Mouse (Mus musculus): Measurements from ENCODE around the gene Sav1.

Sav1 gene

GRCm38 (mm10) chr12:69986786-69987497, at the start of gene Sav1:
Sav1 (minus strand) TSS chr12:69987002.
- under 1% methylated on average over 102 of the region's 102 CpGs for WGBS

- WGBS: 59% methylated on average over 6 of the region's 6 CpGs
Observed at GRCm38 (mm10) chr12:70025431-70025830, 38.6 kb upstream of the Sav1 start.

GRCm38 (mm10) chr12:70023580-70023979, 36.8 kb upstream of the Sav1 start:
- 81% methylated on average over 4 of the region's 4 CpGs for WGBS

GRCm38 (mm10) chr12:70018153-70018552, 31.4 kb upstream of the Sav1 start:
- 77% methylated on average over 4 of the region's 4 CpGs for WGBS

GRCm38 (mm10) chr12:70015936-70016335, 29.1 kb upstream of the Sav1 start:
- WGBS: 31% methylated on average over 4 of the region's 4 CpGs

GRCm38 (mm10) chr12:70011681-70012080, 24.9 kb upstream of the Sav1 start:
- WGBS: 54% methylated on average over 5 of the region's 5 CpGs

GRCm38 (mm10) chr12:70010356-70010755, 23.6 kb upstream of the Sav1 start:
- 76% methylated on average over 4 of the region's 4 CpGs for whole genome bisulfite sequencing

- 81% methylated on average over 4 of the region's 4 CpGs for WGBS
Observed at GRCm38 (mm10) chr12:70005103-70005502, 18.3 kb upstream of the Sav1 start.

GRCm38 (mm10) chr12:69998186-69998983, 11.6 kb upstream of the Sav1 start:
- 84% methylated on average over 13 of the region's 13 CpGs for WGBS

- WGBS: 66% methylated on average over 3 of the region's 3 CpGs
Observed at GRCm38 (mm10) chr12:69995382-69995781, 8.6 kb upstream of the Sav1 start.

GRCm38 (mm10) chr12:69986241-69986762, 500 bp downstream of the Sav1 start:
- WGBS: under 1% methylated on average over 36 of the region's 36 CpGs

- 9% methylated on average over 4 of the region's 4 CpGs for WGBS
Observed at GRCm38 (mm10) chr12:69985546-69985945, 1.3 kb downstream of the Sav1 start.

- WGBS: 62% methylated on average over 5 of the region's 5 CpGs
Observed at GRCm38 (mm10) chr12:69982874-69983273, 3.9 kb downstream of the Sav1 start.

GRCm38 (mm10) chr12:69977376-69977998, 9.3 kb downstream of the Sav1 start:
- WGBS: 26% methylated on average over 9 of the region's 9 CpGs

- WGBS: 68% methylated on average over 6 of the region's 6 CpGs
Observed at GRCm38 (mm10) chr12:69976688-69977087, 10.1 kb downstream of the Sav1 start.

- 49% methylated on average over 5 of the region's 5 CpGs for WGBS
Observed at GRCm38 (mm10) chr12:69968154-69968553, 18.6 kb downstream of the Sav1 start.

- WGBS: 73% methylated on average over 6 of the region's 6 CpGs
Observed at GRCm38 (mm10) chr12:69967112-69967511, 19.7 kb downstream of the Sav1 start.

GRCm38 (mm10) chr12:69966071-69966470, 20.7 kb downstream of the Sav1 start:
- WGBS: 54% methylated on average over 5 of the region's 5 CpGs

- WGBS: 50% methylated on average over 3 of the region's 3 CpGs
Observed at GRCm38 (mm10) chr12:69965644-69966043, 21.2 kb downstream of the Sav1 start.

- WGBS: 67% methylated on average over 6 of the region's 6 CpGs
Observed at GRCm38 (mm10) chr12:69963141-69963540, 23.7 kb downstream of the Sav1 start.

GRCm38 (mm10) chr12:69962468-69962867, 24.3 kb downstream of the Sav1 start:
- 35% methylated on average over 4 of the region's 4 CpGs for WGBS

- 90% methylated on average over 2 of the region's 2 CpGs for WGBS
Observed at GRCm38 (mm10) chr12:69957378-69957777, 29.4 kb downstream of the Sav1 start.
